Mouse (Mus musculus): Measurements from ENCODE around the gene Ybx2. TPM values are rescaled to one million over a fixed set of nuclear protein-coding genes. Genes with fewer than 3 reads are reported as not detected.
"Not testable (repeated sequence)": the region's sequence is repeated elsewhere in the genome, so short reads cannot be mapped to it uniquely, and the experiment has no call there.

Ybx2 gene
- polyA plus RNA-seq, 1 experiment from 2014 or later: 11.4 TPM

GRCm38 (mm10) chr11:69950807-69951459, 15.3 kb downstream of the Ybx2 start:
- no peak overlapping the region for H3K27ac ChIP-seq
- H3K36me3 ChIP-seq: 0 out of 2 replicates have a peak, but pooled peaks cover under 1% of the 10 kb centered on the region
- no peaks in the 10 kb centered on the region for H3K9me3 ChIP-seq
- H3K9ac ChIP-seq: no peak overlapping the region
- H3K4me3 ChIP-seq: no peak overlapping the region
- 42% methylated on average over 4 of the region's 4 CpGs for WGBS
- ATAC-seq (ENCODE audit: insufficient number of reproducible peaks, insufficient read depth, low FRiP score, low TSS enrichment): no peak
- H3K4me2 ChIP-seq (replicated peaks): no peak overlapping the region
- H3K4me1 ChIP-seq: peaks cover 11% of the 10 kb centered on the region
- H3K27me3 ChIP-seq: no peaks in the 10 kb centered on the region

GRCm38 (mm10) chr11:69952274-69952673, 16.7 kb downstream of the Ybx2 start:
- WGBS: 35% methylated on average over 1 of the region's 1 CpGs

GRCm38 (mm10) chr11:69953267-69953915, 17.8 kb downstream of the Ybx2 start:
- ATAC-seq (ENCODE audit: insufficient number of reproducible peaks, insufficient read depth, low FRiP score, low TSS enrichment): no peak
- WGBS: 65% methylated on average over 11 of the region's 11 CpGs
- H3K27me3 ChIP-seq: no peaks in the 10 kb centered on the region
- H3K36me3 ChIP-seq: no peaks in the 10 kb centered on the region
- no peak overlapping the region for H3K27ac ChIP-seq
- H3K4me3 ChIP-seq: no peak overlapping the region
- no peak overlapping the region for H3K9ac ChIP-seq
- H3K4me2 ChIP-seq (replicated peaks): no peak overlapping the region
- no peaks in the 10 kb centered on the region for H3K9me3 ChIP-seq
- H3K4me1 ChIP-seq: peaks cover 4% of the 10 kb centered on the region; the same call in 1 of the 2 replicates

More at GRCm38 (mm10) chr11:69952274-69952673, 16.7 kb downstream of the Ybx2 start:
- Histone ChIP-seq H3K9ac (no peak overlapping the region), H3K4me2 (replicated peaks) (no peak overlapping the region), H3K36me3 (no peaks in the 10 kb centered on the region), H3K4me3 (no peak overlapping the region), H3K4me1 (peaks cover 4% of the 10 kb centered on the region; the same call in 1 of the 2 replicates), H3K27ac (no peak overlapping the region), H3K27me3 (no peaks in the 10 kb centered on the region), H3K9me3 (no peaks in the 10 kb centered on the region)
- ATAC-seq (ENCODE audit: insufficient number of reproducible peaks, insufficient read depth, low FRiP score, low TSS enrichment): no peak

GRCm38 (mm10) chr11:69955618-69956017, 20.0 kb downstream of the Ybx2 start:
- not testable (repeated sequence) for H3K9me3 ChIP-seq; ATAC-seq (ENCODE audit: insufficient number of reproducible peaks, insufficient read depth, low FRiP score, low TSS enrichment); H3K27ac ChIP-seq; H3K36me3 ChIP-seq; H3K9ac ChIP-seq; H3K4me3 ChIP-seq; H3K4me2 ChIP-seq (replicated peaks); H3K4me1 ChIP-seq; H3K27me3 ChIP-seq
- 80% methylated on average over 4 of the region's 4 CpGs for WGBS

- 56% methylated on average over 1 of the region's 1 CpGs for WGBS
- peaks cover 10% of the 10 kb centered on the region; the same call in 1 of the 2 replicates for H3K27me3 ChIP-seq
- H3K4me2 ChIP-seq (replicated peaks): no peak overlapping the region
- no peak for ATAC-seq (ENCODE audit: insufficient number of reproducible peaks, insufficient read depth, low FRiP score, low TSS enrichment)
- H3K9ac ChIP-seq: no peak overlapping the region
- no peak overlapping the region for H3K27ac ChIP-seq
- no peak overlapping the region for H3K4me3 ChIP-seq
- no peaks in the 10 kb centered on the region for H3K36me3 ChIP-seq
- H3K4me1 ChIP-seq: no peaks in the 10 kb centered on the region
- no peaks in the 10 kb centered on the region for H3K9me3 ChIP-seq
These were observed 20.6 kb downstream of the Ybx2 start for GRCm38 (mm10) chr11:69956218-69956617.

- Histone ChIP-seq H3K9me3 (no peaks in the 10 kb centered on the region), H3K27me3 (peaks cover 52% of the 10 kb centered on the region), H3K4me3 (no peak overlapping the region), H3K9ac (no peak overlapping the region), H3K4me1 (peaks cover 4% of the 10 kb centered on the region; the same call in 1 of the 2 replicates), H3K36me3 (no peaks in the 10 kb centered on the region), H3K27ac (no peak overlapping the region), H3K4me2 (replicated peaks) (no peak overlapping the region)
- no peak for ATAC-seq (ENCODE audit: insufficient number of reproducible peaks, insufficient read depth, low FRiP score, low TSS enrichment)
- 34% methylated on average over 5 of the region's 5 CpGs for WGBS
These were observed 25.0 kb downstream of the Ybx2 start for GRCm38 (mm10) chr11:69960616-69961015.

GRCm38 (mm10) chr11:69961841-69962240, 26.2 kb downstream of the Ybx2 start:
- peaks cover 64% of the 10 kb centered on the region for H3K27me3 ChIP-seq
- H3K36me3 ChIP-seq: no peaks in the 10 kb centered on the region
- WGBS: 37% methylated on average over 5 of the region's 5 CpGs
- no peaks in the 10 kb centered on the region for H3K9me3 ChIP-seq
- no peak overlapping the region for H3K4me3 ChIP-seq
- H3K9ac ChIP-seq: no peak overlapping the region
- peaks cover 8% of the 10 kb centered on the region; the same call in 1 of the 2 replicates for H3K4me1 ChIP-seq
- H3K27ac ChIP-seq: no peak overlapping the region
- no peak overlapping the region for H3K4me2 ChIP-seq (replicated peaks)
- no peak for ATAC-seq (ENCODE audit: insufficient number of reproducible peaks, insufficient read depth, low FRiP score, low TSS enrichment)

GRCm38 (mm10) chr11:69964650-69965270, 29.2 kb downstream of the Ybx2 start, which contains the start of gene Cldn7:
Gene Cldn7, plus strand, starts transcription at chr11:69964779.
- ATAC-seq (ENCODE audit: insufficient number of reproducible peaks, insufficient read depth, low FRiP score, low TSS enrichment): no peak
- Histone ChIP-seq H3K36me3 (peaks cover 22% of the 10 kb centered on the region), H3K9me3 (no peaks in the 10 kb centered on the region), H3K9ac (no peak within 1 kb of the TSS), H3K27me3 (peaks cover 75% of the 10 kb centered on the region), H3K4me3 (peak within 1 kb of the TSS; percentile 37), H3K4me1 (peaks cover 8% of the 10 kb centered on the region; the same call in 1 of the 2 replicates), H3K4me2 (replicated peaks) (peak within 1 kb of the TSS; percentile 28), H3K27ac (0 out of 2 replicates have a peak within 1 kb of the TSS, but pooled peaks have one; percentile 52)
- 10% methylated on average over 24 of the region's 24 CpGs for WGBS

GRCm38 (mm10) chr11:69965271-69966005, 29.8 kb downstream of the Ybx2 start:
- Histone ChIP-seq H3K4me3 (peak overlapping the region; percentile 37), H3K4me1 (peaks cover 8% of the 10 kb centered on the region; the same call in 1 of the 2 replicates), H3K36me3 (peaks cover 29% of the 10 kb centered on the region), H3K27ac (0 out of 2 replicates have a peak overlapping the region, but pooled peaks have one; percentile 52), H3K9me3 (no peaks in the 10 kb centered on the region), H3K4me2 (replicated peaks) (peak overlapping the region; percentile 53), H3K9ac (no peak overlapping the region), H3K27me3 (peaks cover 74% of the 10 kb centered on the region)
- no peak for ATAC-seq (ENCODE audit: insufficient number of reproducible peaks, insufficient read depth, low FRiP score, low TSS enrichment)
- WGBS: 3% methylated on average over 46 of the region's 49 CpGs

GRCm38 (mm10) chr11:69966006-69966859, 30.6 kb downstream of the Ybx2 start:
- Histone ChIP-seq H3K27me3 (peaks cover 67% of the 10 kb centered on the region), H3K9me3 (no peaks in the 10 kb centered on the region), H3K4me3 (peak overlapping the region; percentile 37), H3K4me2 (replicated peaks) (peak overlapping the region; percentile 53), H3K36me3 (peaks cover 32% of the 10 kb centered on the region), H3K27ac (0 out of 2 replicates have a peak overlapping the region, but pooled peaks have one; percentile 25), H3K9ac (peak overlapping the region; percentile 21; the same call in 1 of the 2 replicates), H3K4me1 (peaks cover 8% of the 10 kb centered on the region; the same call in 1 of the 2 replicates)
- ATAC-seq (ENCODE audit: insufficient number of reproducible peaks, insufficient read depth, low FRiP score, low TSS enrichment): 0 out of 2 replicates have a peak, but pooled peaks have one; percentile 23
- WGBS: 1% methylated on average over 59 of the region's 59 CpGs
